ENCODE assay signal across 8 mouse cellular contexts in genomic region chr17:29341591-29342003, GRCm38 (mm10). TPM values are rescaled to one million over a fixed set of nuclear protein-coding genes. Genes with fewer than 3 reads are reported as not detected.
DNase-seq lines count a peak whose midpoint lies in the region; ATAC-seq and TF ChIP-seq lines count a peak whose summit lies in the region.

No protein-coding gene starts in this region.

- peaks cover 40% of the 10 kb centered on the region for H3K36me3 ChIP-seq in ES-E14 (ENCODE audit: control insufficient read depth, insufficient read depth, low read length, poor library complexity, severe bottlenecking)
- H3K36me3 ChIP-seq in forebrain, embryonic 14.5 days (ENCODE audit: control insufficient read depth, insufficient read depth, low read length): peaks cover 69% of the 10 kb centered on the region
- peaks cover 58% of the 10 kb centered on the region for H3K36me3 ChIP-seq in intestine, embryonic 14.5 days (ENCODE audit: control insufficient read depth, insufficient read depth, low read length)

- ATAC-seq in forebrain, embryonic 14.5 days: no peak
- ATAC-seq in intestine, embryonic 14.5 days (replicated peaks; ENCODE audit: low FRiP score, low TSS enrichment, low read depth): peak; percentile 49
- ATAC-seq in neutrophil, adult 5-6 weeks (ENCODE audit: extremely low read depth, insufficient number of reproducible peaks, low FRiP score, poor library complexity, severe bottlenecking): peak; percentile 72; the same call in 1 of the 2 replicates

- no peak overlapping the region for H3K4me2 ChIP-seq in forebrain, embryonic 14.5 days (ENCODE audit: low read length)
- H3K4me2 ChIP-seq in intestine, embryonic 14.5 days (ENCODE audit: low read length): peak overlapping the region; percentile 22

- peaks cover 8 to 28% of the 10 kb centered on the region in 2 experiments; a peak in 3 of 4 replicates for H3K4me1 ChIP-seq in ES-E14 (ENCODE audit: control insufficient read depth in 2 of 2, insufficient read depth in 2 of 2, low read length in 2 of 2, poor library complexity in 1 of 2)
- peaks cover 17% of the 10 kb centered on the region for H3K4me1 ChIP-seq in forebrain, embryonic 14.5 days (ENCODE audit: control insufficient read depth, insufficient read depth, low read length)
- H3K4me1 ChIP-seq in intestine, embryonic 14.5 days (replicated peaks; ENCODE audit: control insufficient read depth, insufficient read depth, low read length): peaks cover 29% of the 10 kb centered on the region

- in situ Hi-C loops in ES-E14 (cut with MboI; ENCODE audit: low sequenced_read_pairs in 2 of 2, unreplicated experiment in 2 of 2): no loop called here

- WGBS in forebrain, embryonic 14.5 days: 18% methylated on average over 9 of the region's 9 CpGs
- WGBS in intestine, embryonic 14.5 days: 23% methylated on average over 9 of the region's 9 CpGs

- 0 out of 4 replicates have a peak overlapping the region, but pooled peaks of 1 of the 2 experiments have one; percentile 9 for H3K4me3 ChIP-seq in ES-E14 (ENCODE audit: insufficient read depth in 1 of 2, low read depth in 1 of 2, low read length in 2 of 2, poor library complexity in 1 of 2, severe bottlenecking in 1 of 2)
- H3K4me3 ChIP-seq in forebrain, embryonic 14.5 days (ENCODE audit: low read depth, low read length): no peak overlapping the region
- no peak overlapping the region for H3K4me3 ChIP-seq in intestine, embryonic 14.5 days (ENCODE audit: low read depth, low read length)

- H3K27me3 ChIP-seq in forebrain, embryonic 14.5 days (replicated peaks; ENCODE audit: control insufficient read depth, insufficient read depth, low read length): no peaks in the 10 kb centered on the region
- H3K27me3 ChIP-seq in intestine, embryonic 14.5 days (replicated peaks; ENCODE audit: control insufficient read depth, insufficient read depth, low read length): no peaks in the 10 kb centered on the region

- no peaks in the 10 kb centered on the region for H3K9me3 ChIP-seq in ES-E14 (ENCODE audit: control insufficient read depth, insufficient read depth, low read depth, low read length)
- no peaks in the 10 kb centered on the region for H3K9me3 ChIP-seq in forebrain, embryonic 14.5 days (replicated peaks; ENCODE audit: control insufficient read depth, low read length)
- H3K9me3 ChIP-seq in intestine, embryonic 14.5 days (ENCODE audit: control insufficient read depth, low read length): no peaks in the 10 kb centered on the region

- H3K9ac ChIP-seq in ES-E14 (ENCODE audit: insufficient read depth, low read depth, low read length, poor library complexity, severe bottlenecking): no peak overlapping the region
- H3K9ac ChIP-seq in forebrain, embryonic 14.5 days (ENCODE audit: low read length): peak overlapping the region; percentile 47
- H3K9ac ChIP-seq in intestine, embryonic 14.5 days (ENCODE audit: low read length): no peak overlapping the region

- peak; percentile 51 for DNase-seq in adrenal gland, adult 8-10 months
- DNase-seq in adrenal gland, postnatal 25 days: no peak
- DNase-seq in ES-E14 (ENCODE audit: low read depth, low spot score): no peak
- peak; percentile 52 for DNase-seq in forebrain, embryonic 14.5 days (ENCODE audit: low spot score)
- DNase-seq in intestine, embryonic 14.5 days (ENCODE audit: low spot score): peak; percentile 65
- peak; percentile 66 to 79 for DNase-seq in lung, adult 18-20 months
- no peak for DNase-seq in cerebellum, adult 18-20 months

- H3K27ac ChIP-seq in ES-E14 (ENCODE audit: insufficient read depth, low read depth, low read length, poor library complexity, severe bottlenecking): 0 out of 2 replicates have a peak overlapping the region, but pooled peaks have one; percentile 47
- peak overlapping the region; percentile 69; the same call in 1 of the 2 replicates for H3K27ac ChIP-seq in forebrain, embryonic 14.5 days (ENCODE audit: low read depth, low read length)
- peak overlapping the region; percentile 80 for H3K27ac ChIP-seq in intestine, embryonic 14.5 days (ENCODE audit: low read depth)

TF ChIP-seq in ES-E14, 5 proteins besides CTCF, POLR2A, EP300 and RAD21:
- TF ChIP-seq ZC3H11A (IDR thresholded peaks at IDR 0.05; ENCODE audit: borderline replicate concordance, low read depth, low read length) (no peak), ZNF384 (IDR thresholded peaks at IDR 0.05; ENCODE audit: low read depth, low read length) (no peak), HCFC1 (IDR thresholded peaks at IDR 0.05; ENCODE audit: borderline replicate concordance, insufficient read depth, low read length) (no peak), CHD2 (IDR thresholded peaks at IDR 0.05; ENCODE audit: low read depth, low read length) (no peak), MAFK (IDR thresholded peaks at IDR 0.05; ENCODE audit: insufficient read depth, low read depth, low read length) (no peak)

RNA-seq across cellular contexts. Expression of gene Mtch1, which starts 6.1 kb away (rescaled TPM):
- 100 to 1,000 TPM; 236 to 274 (median 253) TPM for total RNA-seq in adrenal gland, adult 8-10 months (2022)
- 231 and 242 TPM in 2 replicates for total RNA-seq in adrenal gland, postnatal 25 days (2021)
- total RNA-seq in ES-E14 (2012; rRNA removed): 187 and 217 TPM in 2 replicates
- 418 and 521 TPM in 2 replicates for polyA plus RNA-seq in forebrain, embryonic 14.5 days (2014; fragmentation: Nextera tagmentation; extraction: Ambion mirVana)
- 292 and 324 TPM in 2 replicates for polyA plus RNA-seq in intestine, embryonic 14.5 days (2014; fragmentation: Nextera tagmentation; extraction: Ambion mirVana)
- total RNA-seq in neutrophil, adult 5-6 weeks (2017): 65.8 and 67.3 TPM in 2 replicates

RNA-seq across cellular contexts. Expression of gene Fgd2, which starts 19.1 kb away (rescaled TPM):
- total RNA-seq in adrenal gland, adult 8-10 months (2022): 10 to 100 TPM in 1 of 4 experiments, 1 to 10 TPM in 3; 2.1 to 11.1 (median 6.9) TPM
- 1.6 and 3.0 TPM in 2 replicates for total RNA-seq in adrenal gland, postnatal 25 days (2021)
- total RNA-seq in ES-E14 (2012; rRNA removed): 1.9 and 3.8 TPM in 2 replicates
- polyA plus RNA-seq in forebrain, embryonic 14.5 days (2014; fragmentation: Nextera tagmentation; extraction: Ambion mirVana): 3.4 and 6.1 TPM in 2 replicates
- polyA plus RNA-seq in intestine, embryonic 14.5 days (2014; fragmentation: Nextera tagmentation; extraction: Ambion mirVana): 13.9 and 15.4 TPM in 2 replicates
- 184 and 192 TPM in 2 replicates for total RNA-seq in neutrophil, adult 5-6 weeks (2017)

RNA-seq across cellular contexts. Expression of gene Pi16, which starts 24.1 kb away (rescaled TPM):
- total RNA-seq in adrenal gland, adult 8-10 months (2022): 10 to 100 TPM in 3 of 4 experiments, 1 to 10 TPM in 1; 9.0 to 16.7 (median 14.0) TPM
- 9.5 and 13.2 TPM in 2 replicates for total RNA-seq in adrenal gland, postnatal 25 days (2021)
- 0.37 and 0.71 TPM in 2 replicates for total RNA-seq in ES-E14 (2012; rRNA removed)
- 1.2 TPM in 2 replicates for polyA plus RNA-seq in forebrain, embryonic 14.5 days (2014; fragmentation: Nextera tagmentation; extraction: Ambion mirVana)
- polyA plus RNA-seq in intestine, embryonic 14.5 days (2014; fragmentation: Nextera tagmentation; extraction: Ambion mirVana): 0.18 and 0.32 TPM in 2 replicates
- total RNA-seq in neutrophil, adult 5-6 weeks (2017): 151 and 159 TPM in 2 replicates

Comparison
In these comparisons a context has a peak if more than half of its experiments do, and no peak if none do; other contexts are left out.
1. DNase-seq: peak in adrenal gland, adult 8-10 months (single experiment), forebrain, embryonic 14.5 days (single experiment), intestine, embryonic 14.5 days (single experiment) and lung, adult 18-20 months (2 of 2); none in adrenal gland, postnatal 25 days (single experiment), ES-E14 (single experiment) and cerebellum, adult 18-20 months (0 of 2).
2. RNA of gene Fgd2, which starts 19.1 kb away (total RNA-seq): 184 to 192 TPM in neutrophil, adult 5-6 weeks; 2.1 to 11.1 TPM in adrenal gland, adult 8-10 months, 1.6 to 3.0 TPM in adrenal gland, postnatal 25 days and 1.9 to 3.8 TPM in ES-E14; every median in the first group is over 10 times any median in the second.
3. Peak in every context shown above with its lines, with median percentiles within 50 percentile points of each other: H3K27ac ChIP-seq.